Mouse (Mus musculus) frontal cortex, adult (tissue): ENCODE data around the gene Snx25.

ENCODE experiments used
- ATAC-seq: cut with Nextera tagmentation; 2 replicates; pipeline ENCODE4 v1.9.2; 2017; ENCODE audit warnings: mild to moderate bottlenecking, moderate library complexity, mixed read lengths; ENCODE audit not compliant: low TSS enrichment

Gene Snx25

GRCm38 (mm10) chr8:46152064-46153031 lies at the start of gene Snx25:
Gene Snx25, minus strand, starts transcription at chr8:46152159.
- ATAC-seq, result peak; percentile 55

DNA sequence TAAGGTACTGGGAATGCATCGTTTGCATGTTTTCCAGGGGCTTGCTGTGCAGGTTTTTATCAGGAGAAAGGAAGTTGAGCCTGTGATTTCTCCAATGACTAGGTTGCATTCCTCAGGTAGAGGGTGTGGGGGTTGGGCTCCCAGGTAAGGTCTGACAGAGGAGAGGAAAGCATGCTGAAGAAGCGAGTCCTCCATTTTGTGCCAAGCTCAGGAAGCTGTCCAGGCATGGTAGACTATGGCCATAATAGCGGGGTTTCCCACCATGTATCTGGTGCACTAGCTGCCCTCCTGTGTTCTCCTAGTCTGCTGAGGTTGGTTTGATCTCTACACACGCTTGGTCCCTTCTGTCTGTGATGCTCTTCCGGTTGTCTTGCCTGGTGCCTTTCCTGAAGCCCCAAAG lies 45.7 kb upstream of the Snx25 start:
- no peak for ATAC-seq

DNA sequence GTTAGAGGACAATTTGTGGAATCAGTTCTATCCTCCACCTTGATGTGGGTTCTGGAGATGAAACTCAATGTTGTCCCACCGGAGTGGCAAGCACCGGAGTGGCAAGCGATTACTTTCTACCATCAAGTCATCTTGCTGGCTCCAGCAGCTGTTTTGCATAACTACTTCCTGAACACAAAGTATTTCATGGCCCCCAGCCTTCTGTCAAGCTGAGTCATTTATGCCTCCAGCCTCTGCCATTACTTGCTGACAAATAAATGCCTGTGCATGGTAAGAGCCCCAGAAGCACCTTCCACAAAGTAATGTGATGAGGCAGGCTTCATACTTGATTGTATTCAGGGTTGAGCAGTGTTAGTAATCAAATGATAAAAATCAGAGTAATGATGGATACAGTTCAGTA lies 44.9 kb upstream of the Snx25 start:
- no peak for ATAC-seq

- ATAC-seq, result peak; percentile 69
These were observed 41.1 kb upstream of the Snx25 start for GRCm38 (mm10) chr8:46193100-46193499.

GRCm38 (mm10) chr8:46185361-46185760 lies 33.4 kb upstream of the Snx25 start:
- ATAC-seq, result peak; percentile 92

- ATAC-seq, result peak; percentile 77
These were observed 28.2 kb upstream of the Snx25 start for GRCm38 (mm10) chr8:46180136-46180535.

- no peak for ATAC-seq
These were observed 21.7 kb upstream of the Snx25 start for GRCm38 (mm10) chr8:46173651-46174050.

DNA sequence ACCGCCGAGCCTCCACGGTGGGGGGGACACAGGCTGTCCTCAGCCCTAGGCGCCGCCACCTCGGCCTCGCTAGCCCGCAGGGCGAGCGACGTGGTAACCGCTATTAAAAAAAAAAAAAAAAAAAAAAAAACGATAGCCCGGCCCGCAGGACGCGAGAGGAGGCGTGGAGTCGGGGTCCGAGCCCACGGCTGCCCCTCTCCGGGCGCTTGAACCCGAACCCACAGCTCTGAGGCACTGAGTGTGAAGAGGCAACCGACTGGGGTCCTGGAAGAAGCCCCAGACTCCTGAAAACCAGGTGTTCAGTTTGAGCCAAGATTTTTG lies 11.9 kb upstream of the Snx25 start:
- no peak; the same call in 1 of the 2 replicates for ATAC-seq

- peak; percentile 97 for ATAC-seq
These were observed 11.3 kb upstream of the Snx25 start for GRCm38 (mm10) chr8:46162953-46163869.

GRCm38 (mm10) chr8:46153042-46153441 lies 1.1 kb upstream of the Snx25 start:
- ATAC-seq, result no peak

- peak; percentile 53 for ATAC-seq
These were observed 527 bp downstream of the Snx25 start, which contains the start of gene Cfap97 for GRCm38 (mm10) chr8:46151202-46152062. Gene Cfap97, plus strand, starts transcription at chr8:46151771.

- no peak for ATAC-seq
These were observed 2.2 kb downstream of the Snx25 start for GRCm38 (mm10) chr8:46149782-46150181.

DNA sequence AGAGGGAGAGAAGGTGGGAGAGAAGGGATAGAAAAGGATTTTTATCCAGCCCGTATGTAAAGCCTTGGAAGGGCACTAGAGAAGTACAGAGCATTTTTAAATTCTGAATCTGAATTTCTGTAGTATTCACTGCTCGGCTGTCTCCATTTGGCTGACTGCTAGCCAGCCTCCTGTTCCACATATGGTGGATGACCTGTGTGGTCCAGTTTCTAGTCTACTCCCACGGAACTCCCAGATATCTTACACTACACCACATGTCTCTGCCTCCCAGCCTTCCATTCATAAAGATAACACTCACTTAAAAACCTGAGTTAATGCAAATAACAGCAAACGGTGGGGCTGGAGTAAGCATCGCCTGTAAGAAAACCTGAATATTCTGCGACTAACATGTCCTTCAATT lies 2.7 kb downstream of the Snx25 start:
- no peak for ATAC-seq

DNA sequence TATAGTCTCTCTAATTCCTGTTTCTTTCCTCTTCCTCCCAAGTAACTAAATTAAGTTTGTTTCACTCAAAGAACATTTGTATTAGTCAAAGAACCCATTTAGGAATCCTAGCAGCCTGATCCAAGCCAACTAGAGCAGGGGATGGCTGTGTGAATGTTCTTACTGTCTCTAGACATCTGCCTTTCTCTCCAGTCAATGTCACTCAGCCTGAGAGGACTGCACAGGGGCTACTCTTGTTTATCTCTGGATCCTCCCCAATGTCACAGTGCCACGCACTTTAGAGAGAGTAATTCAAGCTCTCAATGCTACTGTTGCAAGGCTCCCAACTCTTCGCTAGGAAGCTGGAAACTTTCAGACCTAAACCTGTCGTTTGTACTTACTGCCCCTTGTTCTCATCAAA lies 5.8 kb downstream of the Snx25 start:
- no peak for ATAC-seq

- 0 out of 2 replicates have a peak, but pooled peaks have one; percentile 12 for ATAC-seq
These were observed 8.0 kb downstream of the Snx25 start for GRCm38 (mm10) chr8:46143924-46144323.

GRCm38 (mm10) chr8:46143470-46143869 lies 8.5 kb downstream of the Snx25 start:
- 0 out of 2 replicates have a peak, but pooled peaks have one; percentile 3 for ATAC-seq

DNA sequence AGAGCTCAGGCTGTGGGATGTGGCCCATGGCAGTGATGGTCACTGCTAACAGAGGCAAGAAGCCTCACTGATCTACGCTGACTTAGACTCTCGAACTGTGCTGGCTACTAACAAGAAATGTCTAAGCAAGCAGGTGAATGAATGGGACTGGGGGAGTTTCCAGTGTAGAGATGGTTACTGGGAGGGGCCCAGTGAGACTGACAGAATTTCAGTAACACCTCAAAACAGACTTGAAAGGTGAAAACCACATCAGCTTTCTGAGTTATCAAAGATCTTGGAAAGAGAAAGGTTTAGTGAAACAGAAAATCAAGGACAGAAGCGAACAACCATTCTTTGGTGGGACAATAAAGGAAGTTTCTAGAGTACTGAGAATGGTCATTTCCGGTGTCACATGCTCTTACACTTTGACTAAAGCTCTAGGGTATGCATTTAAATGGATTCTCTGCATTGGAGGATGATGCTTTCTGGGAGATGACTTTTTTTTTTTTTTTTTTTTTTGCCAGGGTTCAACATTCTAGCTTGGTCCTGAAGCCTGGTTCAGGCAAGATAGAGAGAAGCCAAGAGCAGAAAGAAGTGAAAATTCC lies 9.4 kb downstream of the Snx25 start:
- ATAC-seq, result no peak

GRCm38 (mm10) chr8:46141688-46142087 lies 10.3 kb downstream of the Snx25 start:
- no peak for ATAC-seq

DNA sequence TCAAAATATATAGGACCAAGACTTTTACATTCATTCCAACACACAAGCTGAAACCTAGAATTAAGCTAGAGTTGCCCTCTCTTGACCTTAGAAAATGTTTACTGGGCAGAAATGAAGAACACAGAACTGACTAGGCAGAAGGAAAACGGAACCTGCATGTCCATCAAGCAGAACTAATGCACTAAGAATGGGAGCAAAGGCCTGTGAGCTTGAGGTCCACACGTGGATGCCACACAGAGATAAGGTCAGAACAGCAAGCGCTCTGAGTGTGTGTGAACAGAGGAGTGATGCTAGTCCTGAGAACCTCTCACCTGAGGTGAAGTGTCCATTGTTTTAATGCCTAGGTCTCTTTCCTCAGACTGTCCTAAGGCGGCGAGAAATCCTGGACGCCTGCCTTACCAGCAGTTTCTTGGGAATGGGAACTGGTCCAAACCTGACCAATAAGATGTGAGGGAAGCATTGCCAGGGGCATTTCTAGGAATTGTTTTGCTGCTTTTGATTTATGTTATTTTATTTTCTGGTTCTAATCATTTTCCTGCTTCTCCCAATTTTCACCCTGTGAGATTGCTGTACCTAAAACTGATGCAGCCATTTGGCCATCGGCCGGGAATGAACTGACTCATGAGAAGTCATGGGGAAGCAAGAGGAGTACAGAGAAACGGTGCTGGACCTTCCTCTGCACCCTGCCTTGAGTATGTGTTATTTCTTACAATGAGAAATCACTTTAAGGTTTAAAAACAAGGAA lies 11.4 kb downstream of the Snx25 start:
- no peak for ATAC-seq
